Mouse (Mus musculus) G1E (cell line): ENCODE data around the gene Ckm. TPM values are rescaled to one million over a fixed set of nuclear protein-coding genes. Genes with fewer than 3 reads are reported as not detected.

ENCODE experiments used
- ATAC-seq: 2 replicates; pipeline ENCODE4 v1.8.0; 2016; ENCODE audit warnings: mild to moderate bottlenecking; ENCODE audit not compliant: insufficient number of reproducible peaks, poor library complexity, low FRiP score, severe bottlenecking; ENCODE audit errors: extremely low read depth
- DNase-seq: peaks from one replicate; pipeline ENCODE4 v3.0.0; 2012; ENCODE audit warnings: low spot score
- H3K27me3 ChIP-seq: 2 replicates; pipeline ENCODE4 v1.6.1; 2012; ENCODE audit warnings: mild to moderate bottlenecking, low read length, inconsistent platforms; ENCODE audit not compliant: insufficient read depth
- H3K36me3 ChIP-seq: replicated peaks from 2 replicates; pipeline ENCODE3; 2012; ENCODE audit warnings: mild to moderate bottlenecking, inconsistent platforms
- H3K4me1 ChIP-seq: 2 replicates; pipeline ENCODE4 v1.6.1; 2012; ENCODE audit warnings: low read depth, low read length, inconsistent platforms, mixed read lengths; ENCODE audit not compliant: insufficient read depth
- H3K4me3 ChIP-seq: 2 replicates; pipeline ENCODE4 v1.5.1; 2012; ENCODE audit warnings: low read depth, mild to moderate bottlenecking, inconsistent platforms, low read length, moderate library complexity, mixed read lengths
- H3K9me3 ChIP-seq: replicated peaks from 2 replicates; pipeline ENCODE4 v1.6.1; 2012; ENCODE audit warnings: inconsistent platforms
- CTCF ChIP-seq: IDR thresholded peaks from 2 replicates; pipeline ENCODE4 v1.5.1; 2012; ENCODE audit warnings: low read depth, low read length, inconsistent platforms, mixed read lengths
- GATA1 ChIP-seq: IDR thresholded peaks from 2 replicates; pipeline ENCODE4 v1.6.1; 2012; ENCODE audit warnings: borderline replicate concordance, low read length, inconsistent platforms, mixed read lengths
- GATA2 ChIP-seq: IDR thresholded peaks from 2 replicates; pipeline ENCODE4 v1.6.1; 2012; ENCODE audit warnings: low read depth, low read length, inconsistent platforms, borderline replicate concordance
- POLR2AphosphoS5 ChIP-seq: IDR thresholded peaks from 2 replicates; pipeline ENCODE4 v1.6.1; 2012; ENCODE audit warnings: low read depth, low read length, inconsistent platforms; ENCODE audit not compliant: insufficient replicate concordance
- TAL1 ChIP-seq: conservative IDR thresholded peaks from 2 replicates; pipeline ENCODE4 v1.6.1; 2012; ENCODE audit warnings: low read depth, low read length, inconsistent platforms, mixed read lengths
- polyA plus RNA-seq: library from polyadenylated mRNA; stranded (reverse); fragments of >175 nt; gene quantifications from 2 replicates; pipeline ENCODE4 v1.2.3, GENCODE M21; 2012
- total RNA-seq, 2 experiments: library from RNA; stranded (forward) in 1 of 2; stranded (reverse) in 1 of 2; fragments of 200-1000 nt in 1 of 2; fragments of >200 nt in 1 of 2; fragmentation: Nextera tagmentation in 1 of 2; gene quantifications; 2 replicates each; pipeline ENCODE4 v1.2.3; 2014 to 2017

The Ckm gene
- total and polyA plus RNA-seq, 3 experiments, result 0.05 TPM; not detected in 2

GRCm38 (mm10) chr7:19426349-19426748 is 21.8 kb downstream of the Ckm start:
- no peaks in the 10 kb centered on the region for H3K9me3 ChIP-seq
- no peak for TF ChIP-seq POLR2AphosphoS5
- TF ChIP-seq GATA1, result no peak
- TF ChIP-seq TAL1, result no peak
- no peak for TF ChIP-seq GATA2
- TF ChIP-seq CTCF, result no peak
- DNase-seq (no peak), ATAC-seq (no peak)
- H3K4me1 ChIP-seq, result peaks cover 6% of the 10 kb centered on the region
- peaks cover 60% of the 10 kb centered on the region for H3K36me3 ChIP-seq
- H3K4me3 ChIP-seq, result no peak overlapping the region
- H3K27me3 ChIP-seq, result no peaks in the 10 kb centered on the region

- Histone ChIP-seq H3K4me1 (peaks cover 2% of the 10 kb centered on the region; the same call in 1 of the 2 replicates), H3K4me3 (no peak overlapping the region), H3K9me3 (no peaks in the 10 kb centered on the region), H3K36me3 (peaks cover 65% of the 10 kb centered on the region), H3K27me3 (no peaks in the 10 kb centered on the region)
- no peak for DNase-seq
- ATAC-seq, result no peak
- TF ChIP-seq GATA1 (no peak), POLR2AphosphoS5 (no peak), CTCF (no peak), GATA2 (no peak), TAL1 (no peak)
Measured at GRCm38 (mm10) chr7:19426888-19427287, 22.3 kb downstream of the Ckm start.

- peaks cover 4% of the 10 kb centered on the region for H3K9me3 ChIP-seq
- no peak overlapping the region for H3K4me3 ChIP-seq
- peaks cover 2% of the 10 kb centered on the region; the same call in 1 of the 2 replicates for H3K4me1 ChIP-seq
- DNase-seq (no peak), ATAC-seq (no peak)
- no peaks in the 10 kb centered on the region for H3K27me3 ChIP-seq
- H3K36me3 ChIP-seq, result peaks cover 77% of the 10 kb centered on the region
- TF ChIP-seq GATA2 (no peak), GATA1 (no peak), POLR2AphosphoS5 (no peak), TAL1 (no peak), CTCF (no peak)
Measured at GRCm38 (mm10) chr7:19427999-19428650, 23.5 kb downstream of the Ckm start.

GRCm38 (mm10) chr7:19429726-19430125 is 25.1 kb downstream of the Ckm start:
- Histone ChIP-seq H3K4me3 (no peak overlapping the region), H3K9me3 (peaks cover 4% of the 10 kb centered on the region), H3K4me1 (peaks cover 2% of the 10 kb centered on the region; the same call in 1 of the 2 replicates), H3K27me3 (no peaks in the 10 kb centered on the region), H3K36me3 (peaks cover 93% of the 10 kb centered on the region)
- ATAC-seq (no peak), DNase-seq (no peak)
- TF ChIP-seq TAL1, result no peak
- no peak for TF ChIP-seq GATA1
- TF ChIP-seq CTCF, result no peak
- TF ChIP-seq GATA2, result no peak
- no peak for TF ChIP-seq POLR2AphosphoS5

GRCm38 (mm10) chr7:19430402-19430801 is 25.8 kb downstream of the Ckm start:
- TF ChIP-seq POLR2AphosphoS5 (no peak), TAL1 (no peak), GATA2 (no peak), GATA1 (no peak), CTCF (no peak)

GRCm38 (mm10) chr7:19432475-19432874 is 27.9 kb downstream of the Ckm start:
- peaks cover 98% of the 10 kb centered on the region for H3K36me3 ChIP-seq
- ATAC-seq (no peak), DNase-seq (no peak)
- H3K4me3 ChIP-seq, result no peak overlapping the region
- peaks cover 4% of the 10 kb centered on the region for H3K9me3 ChIP-seq
- no peaks in the 10 kb centered on the region for H3K27me3 ChIP-seq
- TF ChIP-seq TAL1 (no peak), POLR2AphosphoS5 (no peak), CTCF (0 out of 2 replicates have a peak, but pooled peaks have one; percentile 17), GATA2 (no peak), GATA1 (no peak)
- H3K4me1 ChIP-seq, result no peaks in the 10 kb centered on the region

More at GRCm38 (mm10) chr7:19430402-19430801, 25.8 kb downstream of the Ckm start:
- DNase-seq (no peak), ATAC-seq (no peak)
- Histone ChIP-seq H3K36me3 (peaks cover 97% of the 10 kb centered on the region), H3K4me1 (peaks cover 2% of the 10 kb centered on the region; the same call in 1 of the 2 replicates), H3K9me3 (peaks cover 4% of the 10 kb centered on the region), H3K27me3 (no peaks in the 10 kb centered on the region), H3K4me3 (no peak overlapping the region)

GRCm38 (mm10) chr7:19436276-19436675 is 31.7 kb downstream of the Ckm start:
- H3K4me1 ChIP-seq, result no peaks in the 10 kb centered on the region

More at GRCm38 (mm10) chr7:19436276-19436675, 31.7 kb downstream of the Ckm start:
- H3K4me3 ChIP-seq, result no peak overlapping the region
- ATAC-seq, result no peak
- no peak for DNase-seq
- TF ChIP-seq POLR2AphosphoS5, result no peak
- TF ChIP-seq GATA2, result no peak
- TF ChIP-seq CTCF, result no peak
- no peak for TF ChIP-seq GATA1
- TF ChIP-seq TAL1, result no peak
- H3K9me3 ChIP-seq, result peaks cover 4% of the 10 kb centered on the region
- no peaks in the 10 kb centered on the region for H3K27me3 ChIP-seq
- peaks cover 89% of the 10 kb centered on the region for H3K36me3 ChIP-seq
